Mouse (Mus musculus) kidney, embryonic 16.5 days (tissue): ENCODE measurements at regions not wholly inside any gene's neighbourhood (a gene's known extent, or its start where the extent isn't known, plus 50 kb on each side); places are given as distances from the start of the nearest gene placed in this dataset.

ENCODE experiments used
- ATAC-seq: fragments of 200-750 bp; cut with Nextera tagmentation; 2 replicates; pipeline ENCODE4 v1.8.0; 2017; ENCODE audit warnings: moderate TSS enrichment; ENCODE audit not compliant: low FRiP score, low TSS enrichment
- H3K27ac ChIP-seq: fragments of 300-500 bp; sonication (generic); 2 replicates; pipeline ENCODE4 v1.5.1; 2014; ENCODE audit warnings: low read length
- H3K27me3 ChIP-seq: fragments of 300-500 bp; sonication (generic); 2 replicates; pipeline ENCODE4 v1.6.1; 2014; ENCODE audit warnings: low read length, control low read depth, mixed read lengths; ENCODE audit not compliant: insufficient read depth
- H3K36me3 ChIP-seq: fragments of 300-500 bp; sonication (generic); 2 replicates; pipeline ENCODE4 v1.6.1; 2014; ENCODE audit warnings: low read length, control low read depth, mixed read lengths; ENCODE audit not compliant: insufficient read depth
- H3K4me1 ChIP-seq: fragments of 300-500 bp; sonication (generic); 2 replicates; pipeline ENCODE4 v1.6.1; 2014; ENCODE audit warnings: low read length, control low read depth, mixed read lengths; ENCODE audit not compliant: insufficient read depth
- H3K4me2 ChIP-seq: fragments of 300-500 bp; sonication (generic); replicated peaks from 2 replicates; pipeline ENCODE4 v1.6.1; 2014; ENCODE audit warnings: low read depth, low read length
- H3K4me3 ChIP-seq: fragments of 300-500 bp; sonication (generic); 2 replicates; pipeline ENCODE4 v1.5.1; 2014; ENCODE audit warnings: mild to moderate bottlenecking, low read length
- H3K9ac ChIP-seq: fragments of 300-500 bp; sonication (generic); replicated peaks from 2 replicates; pipeline ENCODE4 v1.6.1; 2014; ENCODE audit warnings: low read length
- H3K9me3 ChIP-seq: fragments of 300-500 bp; sonication (generic); 2 replicates; pipeline ENCODE4 v1.6.1; 2016; ENCODE audit warnings: low read length, control low read depth
- WGBS: fragments of 180-500 bp; shearing (Covaris S2); extraction: QIAGEN DNeasy Blood & Tissue Kit; methylation state at CpG from one replicate; pipeline ENCODE4 v1.1.7; 2014; 5-methylcytosine and 5-hydroxymethylcytosine counted together

- H3K27me3 ChIP-seq = no peaks in the 10 kb centered on the region
- no peak overlapping the region for H3K4me3 ChIP-seq
- no peaks in the 10 kb centered on the region for H3K9me3 ChIP-seq
- no peak for ATAC-seq
- H3K9ac ChIP-seq = no peak overlapping the region
- WGBS = 93% methylated on average over 1 of the region's 1 CpGs
- H3K4me2 ChIP-seq = no peak overlapping the region
- no peak overlapping the region for H3K27ac ChIP-seq
- no peaks in the 10 kb centered on the region for H3K4me1 ChIP-seq
- no peaks in the 10 kb centered on the region for H3K36me3 ChIP-seq
These were observed 93.5 kb upstream of the Wdr75 start for GRCm38 (mm10) chr1:45701516-45701915.

- Histone ChIP-seq H3K4me1 (no peaks in the 10 kb centered on the region), H3K4me2 (no peak overlapping the region), H3K27ac (no peak overlapping the region), H3K9ac (no peak overlapping the region), H3K4me3 (no peak overlapping the region), H3K36me3 (no peaks in the 10 kb centered on the region), H3K27me3 (no peaks in the 10 kb centered on the region), H3K9me3 (no peaks in the 10 kb centered on the region)
- ATAC-seq = no peak
- 88% methylated on average over 2 of the region's 2 CpGs for WGBS
These were observed 71.6 kb upstream of the Wdr75 start for GRCm38 (mm10) chr1:45723369-45723768.

- 90% methylated on average over 3 of the region's 3 CpGs for WGBS
- no peaks in the 10 kb centered on the region for H3K4me1 ChIP-seq
These were observed 62.0 kb upstream of the Wdr75 start for GRCm38 (mm10) chr1:45732958-45733357.

GRCm38 (mm10) chr1:45745136-45745535, 49.8 kb upstream of the Wdr75 start:
- Histone ChIP-seq H3K36me3 (no peaks in the 10 kb centered on the region), H3K27ac (no peak overlapping the region), H3K9ac (no peak overlapping the region)

More at GRCm38 (mm10) chr1:45732958-45733357, 62.0 kb upstream of the Wdr75 start:
- H3K36me3 ChIP-seq = no peaks in the 10 kb centered on the region
- H3K9me3 ChIP-seq = 0 out of 2 replicates have a peak, but pooled peaks cover 2% of the 10 kb centered on the region
- H3K27me3 ChIP-seq = no peaks in the 10 kb centered on the region
- no peak for ATAC-seq
- no peak overlapping the region for H3K4me2 ChIP-seq
- H3K9ac ChIP-seq = no peak overlapping the region
- no peak overlapping the region for H3K27ac ChIP-seq
- no peak overlapping the region for H3K4me3 ChIP-seq

More at GRCm38 (mm10) chr1:45745136-45745535, 49.8 kb upstream of the Wdr75 start:
- Histone ChIP-seq H3K9me3 (peaks cover 13% of the 10 kb centered on the region), H3K4me1 (no peaks in the 10 kb centered on the region), H3K27me3 (no peaks in the 10 kb centered on the region), H3K4me2 (no peak overlapping the region), H3K4me3 (no peak overlapping the region)
- WGBS = 78% methylated on average over 1 of the region's 1 CpGs
- ATAC-seq = no peak
